Mouse (Mus musculus): ENCODE measurements around the gene D5Ertd579e. TPM values are rescaled to one million over a fixed set of nuclear protein-coding genes. Genes with fewer than 3 reads are reported as not detected.

D5Ertd579e gene
- total RNA-seq, 4 experiments from 2014 or later, result 89.7 to 97.8 (median 92.7) TPM

DNA sequence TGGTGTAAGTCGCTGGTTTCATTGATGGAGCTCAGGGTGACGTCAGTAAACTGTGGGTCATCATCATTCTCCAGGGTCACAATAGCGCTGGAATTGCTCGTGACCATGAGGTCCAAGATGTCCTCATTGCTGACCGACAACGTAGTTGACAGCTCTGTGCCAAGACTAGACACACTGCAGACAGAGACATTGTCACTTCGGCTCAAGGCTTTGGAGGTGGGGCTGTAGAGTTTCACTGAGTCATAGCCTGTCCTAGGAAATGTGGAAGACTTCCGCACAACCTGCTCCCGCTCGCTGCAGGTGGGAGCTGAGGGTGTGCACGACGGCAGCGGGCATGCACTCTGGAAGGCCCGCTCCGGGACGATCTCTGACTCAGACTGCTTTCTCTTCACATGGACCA, 124.5 kb downstream of the D5Ertd579e start:
- no peak for DNase-seq (ENCODE audit: low spot score)

DNA sequence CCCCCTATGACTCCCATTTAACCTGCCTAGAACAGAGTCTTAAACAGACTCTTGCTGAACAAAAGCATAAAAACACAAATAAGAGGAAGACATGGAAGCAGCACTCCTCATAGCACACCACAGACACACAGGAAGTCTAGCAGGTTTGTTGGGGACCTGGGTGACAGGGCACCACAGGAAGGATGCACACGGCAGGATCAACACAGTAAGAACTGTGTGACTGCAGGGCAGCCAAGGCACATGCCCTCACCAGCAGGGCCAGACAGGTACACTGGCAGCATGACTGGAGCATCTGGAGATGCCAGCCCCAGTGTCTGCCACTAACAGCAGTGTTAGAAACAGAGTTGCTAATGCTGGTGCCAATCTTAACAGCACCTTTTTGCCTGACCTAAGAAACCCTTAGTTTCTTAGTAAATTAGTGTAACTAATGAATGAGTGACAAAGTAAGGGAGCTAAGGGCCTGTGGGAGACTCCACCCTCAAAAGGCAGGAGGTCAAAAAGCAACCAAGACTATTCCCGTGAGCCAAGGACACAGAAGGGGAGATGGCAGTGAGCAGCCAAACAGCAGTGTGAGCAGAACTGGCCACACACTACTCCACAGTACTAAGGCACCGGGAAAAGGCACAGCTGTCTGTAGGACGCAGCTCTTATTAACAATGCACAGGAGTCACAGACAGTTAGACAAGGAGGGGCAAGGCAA, 125.1 kb downstream of the D5Ertd579e start:
- DNase-seq (ENCODE audit: low spot score), result no peak

DNA sequence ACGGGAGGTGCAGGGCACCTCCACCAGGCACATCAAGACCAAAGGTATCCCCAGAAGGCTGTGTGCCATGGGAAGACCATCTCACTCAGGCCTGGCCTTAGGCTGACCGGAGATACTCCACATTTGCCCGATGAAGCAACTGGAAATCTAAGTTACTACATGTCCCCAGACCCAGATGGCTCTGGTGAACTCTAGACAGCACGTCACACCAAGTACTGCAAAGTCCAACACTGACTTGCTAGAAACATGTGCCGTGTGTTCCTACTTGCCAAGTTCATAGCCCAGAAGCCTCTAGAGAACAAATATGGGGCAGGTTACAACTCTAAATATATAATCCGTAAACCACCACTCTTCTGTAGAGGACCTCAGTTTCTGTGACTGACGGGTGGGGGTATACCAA, 125.7 kb downstream of the D5Ertd579e start:
- DNase-seq (ENCODE audit: low spot score), result no peak

DNA sequence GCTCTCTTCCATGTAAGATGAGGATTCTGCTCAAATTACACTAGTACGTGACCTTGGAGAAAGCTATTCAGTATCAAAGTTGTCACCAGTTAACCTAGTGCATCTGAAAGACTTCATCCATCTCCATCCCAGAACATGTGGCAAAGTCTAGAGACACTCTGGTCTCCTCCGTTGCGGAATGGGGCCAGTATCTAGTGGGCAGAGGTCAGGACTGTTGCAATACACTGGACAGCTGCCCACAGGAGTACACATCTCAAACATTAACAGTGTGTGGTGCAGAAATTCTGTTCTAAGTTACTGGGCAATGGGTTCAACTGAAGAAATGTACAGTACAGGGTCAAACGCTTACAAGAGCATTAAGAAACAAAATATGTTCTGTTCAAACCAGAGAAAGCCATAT, 127.7 kb downstream of the D5Ertd579e start:
- no peak for DNase-seq (ENCODE audit: low spot score)

DNA sequence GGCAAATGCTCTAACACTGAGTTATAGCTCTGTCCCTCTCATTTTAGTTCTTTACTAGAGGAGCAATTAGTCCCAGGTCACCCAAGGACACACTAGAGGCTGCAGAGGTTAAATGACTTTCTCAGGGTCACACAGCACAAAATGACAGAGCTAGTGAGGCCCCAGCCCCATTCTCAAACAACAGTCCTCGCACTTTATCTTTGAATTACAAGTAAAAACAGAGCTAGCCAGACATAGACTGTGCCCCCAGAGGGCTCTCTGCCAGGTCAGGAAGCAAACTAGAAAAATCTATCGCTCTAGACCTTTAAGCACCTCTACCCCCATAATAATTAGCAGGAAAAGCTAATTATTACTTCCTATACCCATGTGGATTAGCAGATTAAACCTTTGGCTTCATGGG, 128.2 kb downstream of the D5Ertd579e start:
- DNase-seq (ENCODE audit: low spot score), result no peak

DNA sequence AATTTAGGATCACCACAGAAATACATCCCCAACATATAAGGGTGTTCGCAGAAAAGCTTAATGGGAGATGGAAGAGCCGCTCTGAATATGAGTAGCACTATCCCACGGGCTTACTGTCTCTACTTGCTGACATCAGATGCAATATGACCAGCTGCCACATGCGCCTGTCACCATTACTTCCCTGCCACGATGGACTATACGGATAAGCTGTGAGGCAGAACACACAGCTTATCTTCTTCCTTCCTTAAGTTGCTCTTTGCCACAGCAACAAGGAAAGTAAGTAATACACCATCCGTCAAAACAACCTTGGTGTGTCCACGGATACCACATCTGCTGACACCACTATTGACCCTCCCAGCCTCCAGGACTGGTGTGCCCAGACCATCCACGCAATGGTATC, 131.3 kb downstream of the D5Ertd579e start:
- DNase-seq (ENCODE audit: low spot score), result no peak

DNA sequence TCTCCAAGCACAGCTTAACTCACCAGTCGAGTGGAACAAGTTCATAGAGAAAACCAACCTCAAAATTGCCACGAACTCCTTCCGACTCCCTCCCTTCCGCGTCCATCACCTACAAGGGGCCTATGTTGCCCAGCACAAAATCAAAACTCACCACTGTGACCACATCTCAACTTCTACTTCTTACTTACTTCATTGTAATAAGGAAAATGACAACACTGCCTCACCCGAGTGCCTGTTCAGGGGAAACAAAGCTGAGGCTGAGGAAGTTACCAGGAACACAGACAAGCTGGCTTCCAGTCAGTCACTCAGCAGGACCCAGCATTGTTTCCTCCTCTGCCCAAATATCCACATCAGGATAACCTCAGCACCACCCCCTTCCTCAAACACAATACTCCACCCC, 132.1 kb downstream of the D5Ertd579e start:
- no peak for DNase-seq (ENCODE audit: low spot score)

DNA sequence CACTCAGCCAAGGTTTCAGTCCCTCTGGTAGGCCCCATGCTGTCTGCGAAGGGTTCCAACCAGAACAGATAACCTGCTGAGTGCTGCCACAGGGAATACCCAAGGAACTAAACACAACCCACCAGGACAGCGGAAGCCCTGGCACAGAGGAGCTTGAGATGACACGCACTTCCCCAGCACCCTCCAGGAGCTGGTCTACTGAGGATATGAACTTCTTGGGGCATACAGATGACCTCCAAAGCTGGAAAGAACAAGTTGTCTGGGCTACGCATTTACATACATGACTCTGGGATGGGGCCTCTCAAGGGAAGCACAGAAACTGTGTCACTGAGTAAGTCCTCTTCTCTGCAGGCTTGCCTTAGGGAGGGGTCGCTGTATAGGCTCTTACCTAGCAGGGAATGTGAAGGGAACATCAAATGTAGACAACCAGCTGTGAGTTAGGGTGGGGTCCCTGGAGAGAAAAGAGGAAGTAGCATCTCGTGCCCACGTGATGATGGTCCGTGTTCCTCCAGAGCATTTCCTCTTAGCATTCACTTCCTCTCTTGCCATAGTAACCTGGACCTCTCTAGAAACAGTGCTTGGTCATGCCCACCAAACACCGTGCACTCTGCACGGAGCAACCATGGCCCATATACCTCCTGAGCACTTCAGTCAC, 132.9 kb downstream of the D5Ertd579e start:
- DNase-seq (ENCODE audit: low spot score), result no peak

DNA sequence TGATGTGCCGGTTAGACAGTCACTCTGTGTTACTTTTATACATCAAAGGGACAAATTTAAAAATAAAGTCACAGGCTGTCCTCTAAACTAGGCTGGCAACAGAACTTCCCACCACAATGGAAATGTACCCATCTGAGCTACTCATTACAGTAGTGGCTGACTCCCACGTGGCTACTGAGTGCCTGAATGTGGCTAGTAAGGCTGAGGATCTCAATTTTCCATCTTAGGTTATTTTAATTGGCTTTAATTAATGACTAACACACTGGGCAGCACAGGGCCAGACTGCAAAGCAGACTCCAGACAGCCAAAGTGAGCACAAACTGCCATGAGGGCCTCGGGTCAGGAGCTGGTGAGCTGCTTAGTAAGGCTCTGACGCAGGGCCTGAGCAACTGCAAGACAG, 134.3 kb downstream of the D5Ertd579e start:
- no peak for DNase-seq (ENCODE audit: low spot score)

DNA sequence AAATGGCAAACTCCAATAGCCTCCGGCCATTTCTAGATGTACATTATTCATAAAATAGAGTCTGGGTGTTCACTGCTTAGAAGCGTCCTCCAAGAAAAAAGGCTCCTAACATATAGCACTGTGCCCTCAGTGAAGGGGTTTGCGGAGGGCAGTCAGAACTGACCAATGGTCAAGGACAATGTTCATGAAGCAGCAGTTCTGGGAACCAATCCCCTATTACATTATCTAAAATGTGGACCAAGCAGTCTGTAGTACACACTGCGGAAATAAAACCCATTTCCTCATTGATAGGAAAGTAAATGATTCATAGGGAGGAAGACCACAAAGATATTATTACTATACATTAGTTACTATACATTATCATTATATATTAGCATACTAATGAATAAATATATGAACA, 135.3 kb downstream of the D5Ertd579e start:
- DNase-seq (ENCODE audit: low spot score), result no peak

DNA sequence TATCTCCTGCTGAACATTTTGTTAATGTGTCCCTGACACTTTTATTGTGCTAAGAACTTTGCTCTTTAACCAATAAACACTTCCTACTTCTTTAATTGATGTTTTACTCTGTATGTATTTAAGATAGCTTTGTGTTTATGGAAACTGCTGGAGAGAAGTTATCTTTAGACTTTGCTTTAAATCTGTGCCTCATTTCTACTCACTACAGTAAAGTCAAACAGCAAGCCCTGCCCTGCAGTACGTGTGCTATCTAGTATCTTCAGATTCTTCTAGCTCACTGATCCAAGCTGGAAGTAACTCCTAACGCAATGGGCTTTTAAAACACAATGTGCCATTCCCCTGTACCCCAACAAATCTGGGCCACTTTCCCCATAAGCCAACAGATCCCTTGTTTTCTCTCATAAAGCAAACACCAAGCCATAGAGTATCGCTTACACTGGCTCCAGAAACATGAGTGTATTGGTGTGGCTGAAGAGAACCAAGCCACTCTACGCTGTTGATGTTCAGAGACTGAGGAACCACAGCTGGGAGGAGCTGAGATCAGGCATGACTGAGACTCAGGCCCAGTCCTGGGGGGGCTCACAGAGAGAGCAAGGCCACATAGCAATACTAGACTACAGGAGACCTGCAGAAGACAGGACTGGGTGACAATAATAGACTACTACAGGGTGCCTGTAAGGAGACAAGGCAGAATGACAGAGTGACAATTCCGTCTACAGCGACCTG, 136.2 kb downstream of the D5Ertd579e start:
- no peak for DNase-seq (ENCODE audit: low spot score)

DNA sequence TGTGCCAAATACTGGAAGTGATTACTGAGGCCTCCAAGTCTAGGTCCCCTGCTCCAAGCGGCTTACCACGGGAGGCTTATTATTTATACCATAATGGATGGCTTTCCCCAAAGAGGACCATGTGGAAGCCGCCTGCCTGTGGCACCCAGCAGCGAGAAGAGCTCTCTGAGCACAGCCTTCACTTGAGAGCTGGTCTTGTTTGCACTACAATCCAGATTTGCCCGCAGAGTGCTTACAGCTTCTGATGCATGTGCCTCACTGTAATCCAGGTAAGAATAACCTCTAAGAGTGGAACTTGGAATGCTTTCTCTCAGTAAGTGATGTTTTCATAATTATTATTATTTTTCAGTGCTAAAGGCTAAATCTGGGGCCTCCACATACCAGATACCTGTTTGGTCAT, 136.7 kb downstream of the D5Ertd579e start:
- no peak for DNase-seq (ENCODE audit: low spot score)

DNA sequence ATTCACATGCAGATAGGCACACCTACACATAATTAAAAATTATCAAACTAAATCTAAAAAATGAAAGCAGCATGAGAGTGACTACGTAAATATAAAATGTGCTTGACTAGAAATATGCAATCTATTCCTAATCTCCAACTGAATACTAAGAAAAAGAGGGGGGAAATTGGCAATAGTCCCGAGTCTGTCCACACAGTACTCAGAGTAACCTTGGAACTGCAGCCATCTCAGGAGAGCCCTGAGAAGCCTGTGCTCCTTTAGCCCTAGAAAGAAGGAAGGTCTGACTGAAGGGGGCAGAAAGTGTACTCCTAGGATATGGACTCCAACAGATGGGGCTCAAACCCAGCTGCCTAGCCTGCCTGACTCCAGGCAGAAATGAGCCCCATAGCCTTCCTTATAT, 137.3 kb downstream of the D5Ertd579e start:
- DNase-seq (ENCODE audit: low spot score), result no peak

DNA sequence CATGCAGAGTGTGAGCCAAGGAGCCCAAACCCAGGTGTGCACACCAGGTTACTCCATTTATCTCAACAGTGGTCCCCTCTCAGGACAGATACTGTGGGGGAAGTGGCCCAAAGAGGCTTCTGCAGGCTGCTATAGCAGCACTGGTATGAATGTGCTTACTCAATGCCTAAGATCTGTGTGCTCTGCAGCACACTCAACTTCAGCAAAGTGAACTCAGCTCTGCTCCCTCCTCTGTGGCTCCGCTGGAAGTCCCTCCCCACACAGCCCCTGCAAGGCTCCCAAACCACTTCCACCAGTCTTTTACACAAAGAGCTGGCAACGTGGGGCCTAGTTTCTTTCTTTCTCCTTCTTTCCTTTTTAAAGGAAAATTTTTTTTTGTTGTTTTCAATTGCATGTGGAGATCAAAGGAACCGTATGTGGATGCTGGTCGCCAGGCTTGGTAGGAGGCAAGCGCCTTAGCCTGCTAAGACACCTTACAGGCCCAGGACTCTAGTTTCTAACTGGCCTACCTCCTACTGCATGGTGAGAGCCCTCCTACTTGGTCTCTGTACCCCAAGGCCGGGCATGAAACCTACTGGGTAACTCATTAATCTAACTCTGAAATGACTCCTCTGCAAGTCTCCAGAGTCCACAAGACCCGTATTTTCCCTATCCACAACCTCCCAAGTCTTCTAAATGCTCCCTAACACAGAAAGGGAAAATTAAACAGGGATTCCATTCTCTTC, 138.1 kb downstream of the D5Ertd579e start:
- no peak for DNase-seq (ENCODE audit: low spot score)

DNA sequence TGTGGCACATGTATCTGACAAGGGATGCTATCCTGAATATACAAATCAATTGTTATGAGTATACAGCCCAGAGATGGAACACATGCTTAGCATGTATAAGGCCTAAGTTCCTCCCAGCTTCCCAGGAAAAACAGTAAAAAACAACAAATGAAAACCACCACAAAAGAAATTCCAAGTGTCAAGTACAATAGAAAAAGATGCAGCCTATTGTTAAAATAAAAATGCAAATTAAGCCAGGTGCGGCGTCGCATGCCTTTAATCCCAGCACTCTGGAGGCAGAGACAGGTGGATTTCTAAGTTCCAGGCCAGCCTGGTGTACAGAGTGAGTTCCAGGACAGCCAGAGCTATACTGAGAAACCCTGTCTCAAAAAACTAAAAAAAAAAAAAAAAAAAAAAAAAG, 138.9 kb downstream of the D5Ertd579e start:
- DNase-seq (ENCODE audit: low spot score), result no peak

DNA sequence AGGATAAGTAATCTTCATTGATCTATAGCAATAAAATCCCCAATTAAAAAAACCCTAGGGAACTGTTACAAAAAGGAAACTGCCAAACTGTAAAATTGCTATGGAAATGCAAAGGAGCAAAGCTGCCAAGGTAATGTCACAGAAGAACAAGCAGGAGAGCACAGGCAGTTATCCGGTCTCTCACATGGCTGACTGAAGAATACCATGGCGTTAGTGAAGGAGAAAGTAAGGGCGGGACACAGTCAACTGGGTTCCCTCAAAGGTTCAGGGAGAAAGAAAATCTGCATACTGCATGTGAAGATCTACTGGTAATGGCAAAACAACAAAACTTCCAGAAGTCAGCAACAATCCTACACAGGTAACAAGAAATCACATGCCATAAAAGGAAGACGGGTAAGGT, 139.5 kb downstream of the D5Ertd579e start:
- no peak for DNase-seq (ENCODE audit: low spot score)

DNA sequence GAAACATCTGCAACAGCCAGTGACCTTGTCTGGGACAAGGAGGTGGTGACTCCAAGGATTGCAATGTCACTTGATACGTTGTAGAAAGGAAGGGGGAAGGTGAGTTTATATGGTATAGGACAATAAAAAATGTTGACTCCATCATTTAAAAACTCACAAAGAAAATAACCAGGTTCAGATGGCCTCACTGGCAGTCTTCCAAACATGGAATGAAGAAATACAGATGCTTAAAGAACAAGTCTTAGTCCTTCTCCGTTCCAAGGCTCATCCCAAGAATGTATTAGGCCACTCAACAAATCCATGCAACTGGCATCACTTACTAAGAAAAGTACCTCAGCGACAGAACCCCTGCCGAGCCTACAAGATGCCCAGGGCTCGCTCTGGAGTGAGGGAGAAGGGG, 141.3 kb downstream of the D5Ertd579e start:
- DNase-seq (ENCODE audit: low spot score), result no peak

DNA sequence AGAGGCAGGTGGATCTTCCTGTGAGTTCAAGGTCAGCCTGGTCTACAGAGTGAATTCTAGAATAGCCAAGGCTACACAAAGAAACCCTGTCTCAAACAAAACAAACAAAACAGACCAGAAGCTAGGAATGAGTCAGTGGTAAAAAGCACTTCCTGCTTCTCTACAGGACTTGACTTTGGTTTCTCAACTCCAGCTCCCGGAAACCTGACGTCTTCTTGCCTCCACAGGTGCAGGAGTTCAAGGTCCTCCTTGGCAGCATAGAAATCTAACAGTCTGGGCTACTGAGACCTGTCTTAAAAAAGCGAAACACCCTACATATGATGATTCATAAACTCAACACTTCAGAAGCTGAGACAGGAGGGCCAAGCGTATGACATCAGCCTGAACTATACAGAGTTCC, 141.9 kb downstream of the D5Ertd579e start:
- DNase-seq (ENCODE audit: low spot score), result no peak

DNA sequence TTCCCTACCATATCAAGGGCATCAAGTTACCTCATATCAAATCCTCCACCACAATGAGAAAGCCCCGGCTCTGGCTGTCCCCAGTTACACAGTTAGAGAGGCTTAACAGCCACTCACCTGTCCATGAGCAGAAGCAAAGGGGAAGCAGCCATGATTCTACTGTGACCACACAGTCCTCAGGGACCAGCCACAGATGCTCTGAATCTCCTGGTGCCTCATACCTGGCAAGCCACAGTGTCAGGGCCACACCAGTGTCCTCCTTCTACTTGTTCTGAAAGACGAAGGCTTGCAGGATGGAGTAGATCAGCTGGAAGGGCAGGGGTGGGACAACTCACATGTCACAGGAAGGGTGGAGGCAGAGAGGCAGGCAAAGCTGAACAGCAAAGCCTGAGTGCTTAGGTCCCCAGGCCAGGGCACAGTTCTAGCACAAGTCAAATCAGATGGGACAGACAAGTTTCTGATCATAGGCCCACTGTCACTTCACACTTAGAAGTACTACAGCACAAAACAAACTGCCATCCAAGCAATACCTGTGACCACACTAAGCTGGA, 142.7 kb downstream of the D5Ertd579e start:
- no peak for DNase-seq (ENCODE audit: low spot score)

DNA sequence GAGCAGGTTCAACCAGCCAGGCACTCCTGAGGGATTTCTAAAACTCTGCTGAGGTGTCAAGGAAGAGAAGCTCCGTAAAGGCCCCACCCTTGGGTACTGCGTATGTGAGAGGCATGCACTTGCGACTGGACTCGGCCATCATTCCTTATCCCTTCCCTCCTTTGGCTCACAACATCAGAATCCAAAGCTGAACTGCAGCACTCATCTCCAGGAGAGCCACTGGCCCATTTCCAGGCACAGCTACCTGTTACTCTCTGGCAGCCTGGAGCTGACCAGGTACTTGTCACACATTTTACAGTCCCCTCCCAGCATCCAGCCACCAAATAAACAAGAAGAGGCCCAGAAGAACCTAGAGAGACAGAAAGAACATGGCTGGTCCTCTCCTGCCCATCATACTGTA, 143.4 kb downstream of the D5Ertd579e start:
- no peak for DNase-seq (ENCODE audit: low spot score)

All from heart, adult 8-10 months (tissue).